Mouse (Mus musculus) spleen, adult 10 weeks (tissue): ENCODE results near the gene Fam217a. TPM values are rescaled to one million over a fixed set of nuclear protein-coding genes. Genes with fewer than 3 reads are reported as not detected.

Source experiments
- polyA plus RNA-seq: library from polyadenylated mRNA; stranded (reverse); fragments of 350-450 nt; fragmentation: Illumina TruSeq; extraction: RNeasy Lipid Tissue Mini Kit (QIAGEN cat#74804); gene quantifications from one replicate; pipeline ENCODE4 v1.2.3, GENCODE M21; 2015; ENCODE audit warnings: low replicate concordance; ENCODE audit not compliant: insufficient read depth

The Fam217a gene
- 0.29 TPM for polyA plus RNA-seq

DNA sequence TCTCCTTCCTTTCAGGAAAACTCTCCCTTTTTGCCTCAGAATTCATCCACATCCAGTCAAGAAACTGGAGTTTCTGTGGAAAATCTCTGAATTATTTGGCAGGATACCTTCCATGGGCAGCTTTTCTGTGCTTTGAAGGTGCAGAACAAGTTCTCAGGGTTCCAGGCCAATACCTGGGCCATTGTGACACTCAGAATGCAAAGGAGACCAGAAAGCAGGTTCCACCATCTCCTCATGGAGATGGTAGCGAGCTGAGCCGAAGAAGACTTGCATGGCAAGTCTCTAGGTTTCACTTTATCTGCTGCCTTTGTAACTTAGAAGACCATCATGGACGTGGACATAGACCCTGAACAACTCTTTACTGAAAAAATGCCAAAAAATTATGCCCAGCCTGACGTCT lies at the start of gene Fam217a, which contains the start of gene 4933417A18Rik:
TSS of gene Fam217a (minus strand) at position 101 of the 400 bp plus-strand sequence.
TSS of gene 4933417A18Rik (plus strand) at position 200 of the 400 bp plus-strand sequence.

DNA sequence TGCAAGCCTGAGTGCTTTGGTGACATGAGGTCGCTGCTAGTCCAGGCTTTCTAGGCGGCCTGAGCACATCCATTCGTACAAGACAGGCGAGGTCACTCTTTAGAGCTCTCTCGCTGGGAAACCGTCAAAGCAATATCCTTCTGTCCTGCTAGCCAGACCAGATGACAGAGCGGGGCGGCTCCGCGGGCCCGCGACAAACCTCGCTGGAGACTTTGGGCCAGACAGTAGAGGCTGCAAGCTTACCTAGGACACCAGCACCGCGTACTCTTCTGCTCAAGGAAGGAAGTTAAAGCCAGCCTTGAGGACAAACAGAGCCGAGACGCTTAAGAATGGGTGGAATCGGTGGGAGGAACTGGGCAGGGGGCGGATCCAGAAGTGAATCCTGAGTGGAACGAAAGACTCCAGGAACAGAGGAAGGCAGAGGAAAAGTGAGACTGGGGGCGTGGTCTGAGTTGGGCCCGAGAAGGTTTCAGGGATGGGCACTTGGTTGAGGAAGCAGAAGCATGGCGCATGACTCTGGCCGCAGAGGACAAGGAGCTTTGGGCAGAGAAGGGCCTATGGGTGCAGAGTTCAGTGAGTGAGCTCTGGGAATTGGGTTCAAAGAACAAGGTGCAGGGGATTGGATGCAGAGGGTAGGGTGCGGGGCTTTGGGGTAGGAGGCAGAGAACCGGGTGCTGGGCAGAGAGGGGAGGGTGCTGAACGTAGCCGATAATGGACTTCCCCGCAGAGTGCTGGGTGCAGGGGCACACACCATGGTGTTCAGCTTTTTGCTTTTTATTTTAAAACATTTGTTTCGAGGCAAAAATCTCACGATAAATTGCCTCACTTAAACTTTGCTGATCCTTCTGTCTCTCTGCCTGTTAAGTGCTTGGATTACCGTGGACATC lies 39.6 kb upstream of the Fam217a start, which contains the start of gene Eci3:
TSS of gene Eci3 (minus strand) at position 300 of the 887 bp plus-strand sequence.

DNA sequence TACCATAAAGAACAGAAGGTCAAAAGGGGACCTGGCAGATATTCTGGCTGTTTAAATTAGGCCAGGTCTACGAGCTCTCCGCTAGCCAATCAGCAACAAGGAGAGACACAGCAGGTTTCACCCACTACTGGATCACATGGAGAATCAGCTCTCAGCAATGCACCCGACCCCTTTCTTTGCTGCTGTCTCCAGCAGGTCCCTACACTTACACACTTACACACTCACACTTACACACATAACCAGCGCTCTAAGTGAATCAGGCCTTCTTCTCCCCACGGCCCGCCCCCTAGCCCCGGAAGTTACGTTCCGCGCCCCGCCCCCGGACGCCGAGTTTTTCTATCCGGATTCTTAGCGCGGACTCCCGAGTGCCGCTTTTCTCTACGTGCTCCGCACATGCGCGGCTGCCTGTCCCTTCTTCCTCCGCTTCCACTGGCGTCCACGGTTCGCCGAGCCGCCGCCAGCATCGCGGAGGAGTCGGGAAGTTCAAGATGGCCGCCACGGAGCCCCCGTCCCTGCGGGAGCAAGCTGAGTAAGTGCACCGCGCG lies 48.9 kb downstream of the Fam217a start, which contains the start of gene Prpf4b:
TSS of gene Prpf4b (plus strand) at position 137 of the 545 bp plus-strand sequence.

Other genes with a start within 250 kb of the Fam217a start
- gene Fam50b, start 189.5 kb downstream of the Fam217a start, polyA plus RNA-seq = not detected
- 243 TPM for gene Prpf4b, start 49.0 kb downstream of the Fam217a start, polyA plus RNA-seq
- gene 4933417A18Rik, start 99 bp upstream of the Fam217a start, polyA plus RNA-seq = not detected
- gene Eci3, start 39.5 kb upstream of the Fam217a start, polyA plus RNA-seq = 0.18 TPM
- gene Eci2, start 102.8 kb upstream of the Fam217a start, polyA plus RNA-seq = 72.2 TPM